Mouse (Mus musculus) splenic B cell, adult 2 months (primary cell): ENCODE results near the gene Olig1.

ENCODE experiments used
- DNase-seq: peaks from one replicate; pipeline ENCODE4 v3.0.0-alpha.2; 2011; ENCODE audit warnings: low read depth, low spot score
- H3K27me3 ChIP-seq: 2 replicates; pipeline ENCODE4 v1.6.1; 2012; ENCODE audit warnings: mild to moderate bottlenecking, low read length, moderate library complexity, mixed read lengths; ENCODE audit not compliant: control insufficient read depth, poor library complexity, insufficient read depth, severe bottlenecking
- H3K36me3 ChIP-seq: 2 replicates; pipeline ENCODE4 v1.6.1; 2012; ENCODE audit warnings: mild to moderate bottlenecking, low read length, moderate library complexity, mixed read lengths; ENCODE audit not compliant: control insufficient read depth, poor library complexity, insufficient read depth, severe bottlenecking

Gene Olig1

GRCm38 (mm10) chr16:91269468-91270211 is at the start of gene Olig1:
TSS of gene Olig1 (plus strand) at chr16:91269772.
- DNase-seq = no peak
- H3K36me3 ChIP-seq = no peaks in the 10 kb centered on the region
- H3K27me3 ChIP-seq = no peaks in the 10 kb centered on the region; the same call in 1 of the 2 replicates

GRCm38 (mm10) chr16:91222171-91222642 is 47.4 kb upstream of the Olig1 start:
- H3K27me3 ChIP-seq = no peaks in the 10 kb centered on the region; the same call in 1 of the 2 replicates
- DNase-seq = no peak
- H3K36me3 ChIP-seq = no peaks in the 10 kb centered on the region

- Histone ChIP-seq H3K36me3 (no peaks in the 10 kb centered on the region), H3K27me3 (no peaks in the 10 kb centered on the region; the same call in 1 of the 2 replicates)
- no peak for DNase-seq
These were observed 46.8 kb upstream of the Olig1 start for GRCm38 (mm10) chr16:91222643-91223271.

GRCm38 (mm10) chr16:91223327-91224067 is 46.1 kb upstream of the Olig1 start:
- Histone ChIP-seq H3K36me3 (no peaks in the 10 kb centered on the region), H3K27me3 (no peaks in the 10 kb centered on the region; the same call in 1 of the 2 replicates)
- DNase-seq = no peak

GRCm38 (mm10) chr16:91224068-91224402 is 45.5 kb upstream of the Olig1 start:
- DNase-seq = no peak
- Histone ChIP-seq H3K36me3 (no peaks in the 10 kb centered on the region), H3K27me3 (no peaks in the 10 kb centered on the region; the same call in 1 of the 2 replicates)

GRCm38 (mm10) chr16:91224481-91225232 is 44.9 kb upstream of the Olig1 start:
- Histone ChIP-seq H3K36me3 (no peaks in the 10 kb centered on the region), H3K27me3 (no peaks in the 10 kb centered on the region; the same call in 1 of the 2 replicates)
- DNase-seq = peak; percentile 25

- no peaks in the 10 kb centered on the region for H3K36me3 ChIP-seq
- H3K27me3 ChIP-seq = no peaks in the 10 kb centered on the region; the same call in 1 of the 2 replicates
- no peak for DNase-seq
These were observed 44.1 kb upstream of the Olig1 start, which contains the start of gene Olig2 for GRCm38 (mm10) chr16:91225233-91226037. TSS of gene Olig2 (plus strand) at chr16:91225457.

GRCm38 (mm10) chr16:91226038-91226882 is 43.3 kb upstream of the Olig1 start:
- Histone ChIP-seq H3K27me3 (no peaks in the 10 kb centered on the region), H3K36me3 (no peaks in the 10 kb centered on the region)
- no peak for DNase-seq

GRCm38 (mm10) chr16:91226883-91227759 is 42.5 kb upstream of the Olig1 start:
- H3K27me3 ChIP-seq = no peaks in the 10 kb centered on the region
- DNase-seq = no peak
- no peaks in the 10 kb centered on the region for H3K36me3 ChIP-seq

- no peak for DNase-seq
- Histone ChIP-seq H3K36me3 (no peaks in the 10 kb centered on the region), H3K27me3 (no peaks in the 10 kb centered on the region)
These were observed 41.9 kb upstream of the Olig1 start for GRCm38 (mm10) chr16:91227760-91228043.

- H3K27me3 ChIP-seq = no peaks in the 10 kb centered on the region
- DNase-seq = no peak
- no peaks in the 10 kb centered on the region for H3K36me3 ChIP-seq
These were observed 41.1 kb upstream of the Olig1 start for GRCm38 (mm10) chr16:91228238-91229071.

- no peaks in the 10 kb centered on the region for H3K36me3 ChIP-seq
These were observed 40.6 kb upstream of the Olig1 start for GRCm38 (mm10) chr16:91229072-91229348.

More at GRCm38 (mm10) chr16:91229072-91229348, 40.6 kb upstream of the Olig1 start:
- DNase-seq = no peak
- no peaks in the 10 kb centered on the region for H3K27me3 ChIP-seq
